Mouse (Mus musculus): ENCODE measurements around the gene 4930426L09Rik.

GRCm38 (mm10) chr2:18952102-18952673 lies 46.0 kb upstream of the 4930426L09Rik start:
- no peak for TF ChIP-seq EP300 (optimal IDR thresholded peaks at IDR 0.05)
- no peak for TF ChIP-seq CTCF (IDR thresholded peaks at IDR 0.05; ENCODE audit: low read depth)

All from stomach, postnatal 0 days (tissue).